Mouse (Mus musculus): ENCODE measurements around the gene Gadd45b. TPM values are rescaled to one million over a fixed set of nuclear protein-coding genes. Genes with fewer than 3 reads are reported as not detected.

Gene Gadd45b
- total and polyA plus RNA-seq, 3 experiments, result 10.1 to 13.3 TPM; not detected in 1

GRCm38 (mm10) chr10:80952449-80952848, 22.6 kb downstream of the Gadd45b start:
- no peaks in the 10 kb centered on the region for H3K9me3 ChIP-seq (replicated peaks; ENCODE audit: insufficient read depth, low read length)
- no peak overlapping the region for H3K27ac ChIP-seq (ENCODE audit: control insufficient read depth, low read depth, low read length)
- H3K79me2 ChIP-seq (ENCODE audit: control insufficient read depth, insufficient read depth, low read length, poor library complexity), result no peaks in the 10 kb centered on the region
- H3K4me3 ChIP-seq (ENCODE audit: control insufficient read depth in 1 of 2, insufficient read depth in 1 of 2, low read depth in 2 of 2, low read length in 2 of 2), result no peak overlapping the region
- H3K36me3 ChIP-seq (ENCODE audit: control insufficient read depth in 1 of 2, insufficient read depth in 2 of 2, low read length in 2 of 2), result peaks cover 0 to 19% of the 10 kb centered on the region in 2 experiments; a peak in 2 of 4 replicates
- peaks cover 5 to 30% of the 10 kb centered on the region in 2 experiments; a peak in 3 of 4 replicates for H3K4me1 ChIP-seq (ENCODE audit: control insufficient read depth in 1 of 2, insufficient read depth in 2 of 2, low read length in 2 of 2)
- no peak for TF ChIP-seq TBP (IDR thresholded peaks at IDR 0.05; ENCODE audit: low read depth, low read length)
- no peak for TF ChIP-seq POLR2AphosphoS2 (IDR thresholded peaks at IDR 0.05; ENCODE audit: low read length)
- TF ChIP-seq NRF1 (IDR thresholded peaks at IDR 0.05; ENCODE audit: insufficient read depth, low read depth, low read length, poor library complexity, severe bottlenecking), result no peak
- no peak for TF ChIP-seq MAX (IDR thresholded peaks at IDR 0.05; ENCODE audit: low read length)
- no peak for TF ChIP-seq MYB (IDR thresholded peaks at IDR 0.05; ENCODE audit: low read depth, low read length)
- no peak for TF ChIP-seq TCF12 (IDR thresholded peaks at IDR 0.05; ENCODE audit: low read depth, low read length)
- no peak for TF ChIP-seq NELFE (IDR thresholded peaks at IDR 0.05; ENCODE audit: low read depth, low read length)
- TF ChIP-seq CHD2 (IDR thresholded peaks at IDR 0.05; ENCODE audit: low read length), result no peak
- no peak for TF ChIP-seq JUND (IDR thresholded peaks at IDR 0.05; ENCODE audit: low read depth, low read length)
- TF ChIP-seq USF1 (IDR thresholded peaks at IDR 0.05; ENCODE audit: low read depth, low read length), result no peak
- TF ChIP-seq GATA1 (IDR thresholded peaks at IDR 0.05; ENCODE audit: low read depth, low read length), result no peak
- TF ChIP-seq MEF2A (IDR thresholded peaks at IDR 0.05; ENCODE audit: extremely low read depth, insufficient replicate concordance, low read depth, low read length, poor library complexity, severe bottlenecking), result no peak
- no peak for TF ChIP-seq SIN3A (IDR thresholded peaks at IDR 0.05; ENCODE audit: low read length)
- TF ChIP-seq EP300 (IDR thresholded peaks at IDR 0.05; ENCODE audit: low read depth in 1 of 2, low read length in 2 of 2), result no peak
- TF ChIP-seq ETS1 (IDR thresholded peaks at IDR 0.05; ENCODE audit: low read depth, low read length), result no peak
- TF ChIP-seq MXI1 (IDR thresholded peaks at IDR 0.05; ENCODE audit: low read depth, low read length), result no peak
- no peak for TF ChIP-seq GABPA (IDR thresholded peaks at IDR 0.05; ENCODE audit: low read depth, low read length)
- no peak for TF ChIP-seq CTCF (IDR thresholded peaks at IDR 0.05 in 2 of 3, conservative IDR thresholded peaks at IDR 0.05 in 1 of 3; ENCODE audit: control insufficient read depth in 1 of 3, insufficient read depth in 1 of 3, low read depth in 2 of 3, low read length in 3 of 3, poor library complexity in 1 of 3, severe bottlenecking in 1 of 3)
- TF ChIP-seq ZKSCAN1 (IDR thresholded peaks at IDR 0.05; ENCODE audit: low read depth, low read length), result no peak
- H3K27me3 ChIP-seq (ENCODE audit: control insufficient read depth in 1 of 2, insufficient read depth in 2 of 2, low read length in 2 of 2), result no peaks in the 10 kb centered on the region
- no peak overlapping the region for H3K9ac ChIP-seq (ENCODE audit: control insufficient read depth, low read depth, low read length, poor library complexity, severe bottlenecking)
- DNase-seq (ENCODE audit: low read depth, low spot score), result no peak

GRCm38 (mm10) chr10:80954415-80954814, 24.5 kb downstream of the Gadd45b start:
- Histone ChIP-seq H3K27ac (ENCODE audit: control insufficient read depth, low read depth, low read length) (no peak overlapping the region), H3K36me3 (ENCODE audit: control insufficient read depth in 1 of 2, insufficient read depth in 2 of 2, low read length in 2 of 2) (peaks cover 0 to 9% of the 10 kb centered on the region in 2 experiments; a peak in 1 of 4 replicates), H3K79me2 (ENCODE audit: control insufficient read depth, insufficient read depth, low read length, poor library complexity) (no peaks in the 10 kb centered on the region), H3K4me1 (ENCODE audit: control insufficient read depth in 1 of 2, insufficient read depth in 2 of 2, low read length in 2 of 2) (peaks cover 0 to 12% of the 10 kb centered on the region in 2 experiments; a peak in 3 of 4 replicates), H3K9me3 (replicated peaks; ENCODE audit: insufficient read depth, low read length) (no peaks in the 10 kb centered on the region), H3K4me3 (ENCODE audit: control insufficient read depth in 1 of 2, insufficient read depth in 1 of 2, low read depth in 2 of 2, low read length in 2 of 2) (no peak overlapping the region), H3K9ac (ENCODE audit: control insufficient read depth, low read depth, low read length, poor library complexity, severe bottlenecking) (no peak overlapping the region), H3K27me3 (ENCODE audit: control insufficient read depth in 1 of 2, insufficient read depth in 2 of 2, low read length in 2 of 2) (no peaks in the 10 kb centered on the region)
- TF ChIP-seq E2F4 (IDR thresholded peaks at IDR 0.05; ENCODE audit: borderline replicate concordance, low read depth, low read length), result no peak
- DNase-seq (ENCODE audit: low read depth, low spot score), result no peak
